Mouse (Mus musculus) limb, embryonic 14.5 days (tissue): ENCODE measurements at regions not wholly inside any gene's neighbourhood (a gene's known extent, or its start where the extent isn't known, plus 50 kb on each side); places are given as distances from the start of the nearest gene placed in this dataset.

ENCODE experiments used
- ATAC-seq: fragments of 200-750 bp; cut with Nextera tagmentation; 2 replicates; pipeline ENCODE4 v1.8.0; 2017; ENCODE audit warnings: low read depth, moderate number of reproducible peaks, moderate TSS enrichment; ENCODE audit not compliant: low FRiP score
- DNase-seq: peaks from one replicate; pipeline ENCODE4 v3.0.0-alpha.2; 2015; ENCODE audit warnings: low spot score
- H3K27ac ChIP-seq: fragments of 300-500 bp; sonication (generic); replicated peaks from 2 replicates; pipeline ENCODE4 v1.5.1; 2014; ENCODE audit warnings: low read depth, mild to moderate bottlenecking, low read length, moderate library complexity, mixed read lengths
- H3K27me3 ChIP-seq: fragments of 300-500 bp; sonication (generic); 2 replicates; pipeline ENCODE4 v1.6.1; 2014; ENCODE audit warnings: low read length, mixed read lengths; ENCODE audit not compliant: control insufficient read depth, insufficient read depth
- H3K36me3 ChIP-seq: fragments of 300-500 bp; sonication (generic); 2 replicates; pipeline ENCODE4 v1.6.1; 2014; ENCODE audit warnings: mild to moderate bottlenecking, low read length, moderate library complexity, mixed read lengths; ENCODE audit not compliant: control insufficient read depth, insufficient read depth
- H3K4me1 ChIP-seq: fragments of 300-500 bp; sonication (generic); 2 replicates; pipeline ENCODE4 v1.6.1; 2014; ENCODE audit warnings: antibody characterized with exemption, low read length, mixed read lengths; ENCODE audit not compliant: control insufficient read depth, insufficient read depth
- H3K4me2 ChIP-seq: fragments of 300-500 bp; sonication (generic); replicated peaks from 2 replicates; pipeline ENCODE4 v1.6.1; 2014; ENCODE audit warnings: low read depth, mild to moderate bottlenecking, low read length, moderate library complexity; ENCODE audit not compliant: severe bottlenecking
- H3K4me3 ChIP-seq: fragments of 300-500 bp; sonication (generic); replicated peaks from 2 replicates; pipeline ENCODE4 v1.5.1; 2014; ENCODE audit warnings: low read length
- H3K9ac ChIP-seq: fragments of 300-500 bp; sonication (generic); 2 replicates; pipeline ENCODE4 v1.6.1; 2014; ENCODE audit warnings: mild to moderate bottlenecking, low read depth, low read length, moderate library complexity; ENCODE audit not compliant: severe bottlenecking
- H3K9me3 ChIP-seq: fragments of 300-500 bp; sonication (generic); 2 replicates; pipeline ENCODE4 v1.6.1; 2016; ENCODE audit warnings: low read length; ENCODE audit not compliant: control insufficient read depth
- POLR2A ChIP-seq: fragments of 200-500 bp; IDR thresholded peaks from 2 replicates; pipeline ENCODE4 v1.8.0; 2012; ENCODE audit warnings: inconsistent platforms, mild to moderate bottlenecking, moderate library complexity, borderline replicate concordance; ENCODE audit not compliant: insufficient read depth, insufficient read length; ENCODE audit errors: extremely low read depth
- WGBS: fragments of 180-500 bp; shearing (Covaris S2); extraction: QIAGEN DNeasy Blood & Tissue Kit; methylation state at CpG from one replicate; pipeline ENCODE4 v1.1.7; 2014; 5-methylcytosine and 5-hydroxymethylcytosine counted together

DNA sequence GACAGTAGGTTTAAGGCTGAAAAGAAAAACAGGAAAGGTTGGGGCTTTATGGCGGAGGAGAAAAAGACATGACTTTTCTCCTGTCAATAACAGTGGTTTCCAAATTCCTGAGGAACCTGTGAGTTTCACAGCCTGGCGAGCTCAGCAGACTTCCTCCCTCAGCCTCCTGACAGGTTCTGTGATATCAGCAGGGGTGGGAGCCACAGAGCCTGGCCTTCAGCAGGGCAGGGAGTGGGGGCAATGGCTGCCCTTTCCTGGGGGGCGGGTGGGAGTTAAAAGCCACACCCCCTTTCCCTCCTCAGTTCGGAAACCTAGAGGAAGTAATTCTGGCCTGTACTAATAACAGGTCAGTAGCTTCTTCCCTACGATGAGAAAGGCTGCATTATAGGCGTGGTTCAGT is 211.7 kb downstream of the Rchy1 start:
- H3K4me1 ChIP-seq, result no peaks in the 10 kb centered on the region
- no peak overlapping the region for H3K4me2 ChIP-seq
- WGBS, result 63% methylated on average over 6 of the region's 6 CpGs
- DNase-seq (no peak), ATAC-seq (no peak)
- no peak overlapping the region for H3K9ac ChIP-seq
- no peaks in the 10 kb centered on the region for H3K27me3 ChIP-seq
- H3K9me3 ChIP-seq, result no peaks in the 10 kb centered on the region
- H3K27ac ChIP-seq, result no peak overlapping the region
- no peak overlapping the region for H3K4me3 ChIP-seq
- H3K36me3 ChIP-seq, result no peaks in the 10 kb centered on the region
- no peak for TF ChIP-seq POLR2A

DNA sequence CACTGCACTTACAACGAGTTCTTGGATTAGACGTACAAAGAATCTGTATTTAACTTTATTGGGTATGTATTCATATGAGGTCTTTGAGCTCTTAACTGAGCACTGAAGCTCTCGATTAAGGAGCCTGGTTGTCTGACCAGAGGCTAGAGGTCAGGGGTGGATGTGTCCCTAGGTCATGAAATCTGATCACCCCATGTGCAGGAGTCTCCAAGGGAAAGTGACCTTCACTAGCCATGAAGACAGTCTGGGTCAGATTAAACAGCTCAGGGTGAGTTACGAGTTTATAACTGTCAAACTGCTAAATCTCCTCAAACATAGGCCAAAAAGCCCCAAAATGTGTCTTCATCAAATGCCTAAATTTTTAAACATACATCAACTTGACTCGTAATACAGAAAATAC is 216.8 kb downstream of the Rchy1 start:
- Histone ChIP-seq H3K9me3 (no peaks in the 10 kb centered on the region), H3K4me2 (no peak overlapping the region), H3K36me3 (no peaks in the 10 kb centered on the region), H3K4me3 (no peak overlapping the region), H3K27me3 (no peaks in the 10 kb centered on the region), H3K27ac (no peak overlapping the region), H3K9ac (no peak overlapping the region), H3K4me1 (no peaks in the 10 kb centered on the region)
- TF ChIP-seq POLR2A, result no peak
- 36% methylated on average over 5 of the region's 5 CpGs for WGBS
- ATAC-seq (no peak), DNase-seq (no peak)

DNA sequence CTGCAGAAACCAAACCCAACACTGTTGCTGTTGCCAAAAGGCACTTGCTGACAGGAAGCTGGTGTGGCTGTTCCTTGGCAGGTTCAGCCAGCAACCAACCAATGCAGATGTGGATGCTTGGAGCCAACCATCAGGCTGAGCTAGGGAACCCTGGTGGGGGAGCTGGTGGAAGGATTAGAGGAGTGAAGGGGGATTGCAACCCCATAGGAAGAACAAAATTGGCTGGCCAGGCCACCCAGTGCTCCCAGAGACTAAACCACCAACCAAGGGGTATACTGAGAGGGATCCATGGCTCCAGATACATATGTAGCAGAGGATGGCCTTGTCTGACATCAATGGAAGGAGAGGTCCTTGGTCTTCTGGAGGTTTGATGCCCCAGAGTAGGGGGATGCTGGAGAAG is 218.5 kb downstream of the Rchy1 start:
- Histone ChIP-seq H3K27ac (no peak overlapping the region), H3K9ac (no peak overlapping the region), H3K4me2 (no peak overlapping the region), H3K27me3 (no peaks in the 10 kb centered on the region), H3K4me1 (no peaks in the 10 kb centered on the region), H3K4me3 (no peak overlapping the region), H3K36me3 (no peaks in the 10 kb centered on the region), H3K9me3 (no peaks in the 10 kb centered on the region)
- no peak for TF ChIP-seq POLR2A
- DNase-seq (no peak), ATAC-seq (no peak)

DNA sequence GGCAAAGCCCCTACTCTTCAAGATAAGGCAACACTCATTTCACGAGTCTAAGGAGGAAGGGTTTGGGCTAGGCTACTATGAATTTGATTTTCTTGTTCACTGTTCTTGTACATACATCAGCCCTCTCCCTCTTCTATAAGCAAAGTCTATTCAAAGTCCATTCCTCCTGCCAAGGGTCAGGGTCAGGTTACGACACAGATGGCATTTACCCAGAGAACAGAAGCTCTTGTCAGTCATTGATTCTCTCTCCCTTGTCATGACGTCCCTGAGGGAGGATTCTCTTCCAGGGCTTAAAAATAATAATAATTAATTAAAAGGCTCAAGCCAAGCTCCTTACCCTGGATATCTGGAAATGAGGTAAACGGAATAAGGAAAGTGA is 222.7 kb downstream of the Rchy1 start:
- H3K4me2 ChIP-seq, result no peak overlapping the region
- no peaks in the 10 kb centered on the region for H3K27me3 ChIP-seq
- DNase-seq (no peak), ATAC-seq (peak; percentile 50; the same call in 1 of the 2 replicates)
- WGBS, result 49% methylated on average over 4 of the region's 4 CpGs
- no peaks in the 10 kb centered on the region for H3K4me1 ChIP-seq
- no peak overlapping the region for H3K9ac ChIP-seq
- TF ChIP-seq POLR2A, result no peak
- no peak overlapping the region for H3K27ac ChIP-seq
- H3K36me3 ChIP-seq, result no peaks in the 10 kb centered on the region
- no peaks in the 10 kb centered on the region for H3K9me3 ChIP-seq
- H3K4me3 ChIP-seq, result no peak overlapping the region

DNA sequence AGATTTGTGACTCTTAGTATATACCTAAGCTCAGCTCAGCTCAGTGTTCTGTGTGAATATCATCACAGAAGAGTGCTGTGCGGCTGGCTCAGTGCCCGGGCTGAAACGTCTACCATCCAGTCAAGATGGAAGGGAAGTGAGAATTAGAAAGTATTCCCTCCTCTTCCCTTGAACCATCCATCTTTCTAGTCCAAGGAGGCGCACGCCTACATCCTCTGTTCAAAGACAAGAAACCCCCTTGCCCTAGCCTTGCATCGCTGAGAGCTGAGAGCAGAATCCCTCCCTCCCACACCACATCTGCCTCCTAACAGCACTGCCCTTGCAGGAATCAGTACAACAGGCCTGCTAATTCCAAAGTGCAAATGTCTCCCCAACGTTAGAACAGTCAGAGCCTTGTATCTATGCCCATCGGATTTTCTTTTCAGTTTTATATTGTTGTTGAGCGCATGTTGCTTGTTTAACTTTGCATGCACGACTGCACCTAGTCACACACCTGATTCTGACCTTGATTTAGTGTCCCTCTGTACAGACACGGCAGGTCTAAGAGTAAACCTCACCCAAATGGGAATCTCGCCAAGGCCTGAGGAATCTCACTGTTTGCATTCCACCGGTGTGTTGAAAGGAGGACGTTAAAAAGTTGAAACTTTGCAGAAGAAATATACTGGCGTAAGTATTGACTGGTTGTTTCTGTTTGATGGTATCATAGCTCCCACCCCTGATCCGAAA is 222.2 kb downstream of the Parm1 start:
- no peak overlapping the region for H3K4me3 ChIP-seq
- 55% methylated on average over 16 of the region's 16 CpGs for WGBS
- no peak for ATAC-seq
- H3K27ac ChIP-seq, result no peak overlapping the region
- no peak for TF ChIP-seq POLR2A
- no peaks in the 10 kb centered on the region for H3K9me3 ChIP-seq
- no peaks in the 10 kb centered on the region for H3K4me1 ChIP-seq
- H3K36me3 ChIP-seq, result no peaks in the 10 kb centered on the region
- no peak overlapping the region for H3K4me2 ChIP-seq
- peak; percentile 47 for DNase-seq
- H3K9ac ChIP-seq, result no peak overlapping the region
- no peaks in the 10 kb centered on the region for H3K27me3 ChIP-seq

DNA sequence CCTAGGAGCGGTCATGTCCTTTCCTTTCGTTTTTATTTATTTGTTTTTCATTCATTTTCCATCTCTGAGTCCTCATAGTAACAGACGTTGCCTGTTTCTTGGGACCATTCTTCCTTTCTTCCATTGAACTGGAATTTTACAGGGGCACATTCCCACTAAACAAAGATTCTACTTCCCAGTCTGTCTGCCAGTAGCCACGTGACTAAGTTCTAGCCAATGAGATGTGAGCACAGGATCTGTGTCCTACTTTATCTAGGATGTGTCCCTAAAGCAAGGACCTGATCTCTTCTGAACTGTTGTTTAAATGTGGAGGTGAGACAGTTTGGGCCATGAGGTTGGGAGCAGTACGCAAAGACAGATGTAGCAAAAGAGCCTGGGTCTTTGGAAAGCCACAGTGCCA is 214.6 kb downstream of the Parm1 start:
- DNase-seq (no peak), ATAC-seq (no peak)
- Histone ChIP-seq H3K36me3 (no peaks in the 10 kb centered on the region), H3K9me3 (no peaks in the 10 kb centered on the region), H3K27me3 (no peaks in the 10 kb centered on the region), H3K27ac (no peak overlapping the region), H3K9ac (no peak overlapping the region), H3K4me1 (no peaks in the 10 kb centered on the region), H3K4me2 (no peak overlapping the region), H3K4me3 (no peak overlapping the region)
- TF ChIP-seq POLR2A, result no peak
- 80% methylated on average over 5 of the region's 5 CpGs for WGBS
